Mouse (Mus musculus) embryo, embryonic 10.5 days (tissue): ENCODE results near the gene Med24.
A peak's percentile ranks its signal among the peaks of the same experiment; 100 is the strongest.

Experiments used
- DNase-seq: peaks from one replicate; pipeline ENCODE4 v3.0.0-alpha.2; 2015; ENCODE audit warnings: low spot score

The Med24 gene

DNA sequence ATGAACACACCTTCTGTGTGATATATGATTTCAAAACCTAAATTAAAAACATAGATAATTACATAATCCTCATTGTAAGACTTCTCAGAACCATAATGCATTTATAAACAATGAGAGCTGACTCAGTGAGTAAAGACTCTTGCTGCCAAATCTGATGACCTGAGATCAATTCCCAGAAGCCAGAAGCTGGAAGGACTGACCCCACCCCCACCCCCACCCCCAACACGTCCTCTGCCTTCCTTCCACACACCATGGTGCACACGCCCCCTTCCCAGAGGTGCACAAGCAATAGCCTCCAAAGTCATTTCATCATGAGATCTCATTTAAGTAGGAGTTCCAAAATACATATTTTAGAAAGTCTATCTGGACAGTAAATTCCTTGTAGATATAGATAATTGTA is 8.5 kb downstream of the Med24 start:
- no peak for DNase-seq

DNA sequence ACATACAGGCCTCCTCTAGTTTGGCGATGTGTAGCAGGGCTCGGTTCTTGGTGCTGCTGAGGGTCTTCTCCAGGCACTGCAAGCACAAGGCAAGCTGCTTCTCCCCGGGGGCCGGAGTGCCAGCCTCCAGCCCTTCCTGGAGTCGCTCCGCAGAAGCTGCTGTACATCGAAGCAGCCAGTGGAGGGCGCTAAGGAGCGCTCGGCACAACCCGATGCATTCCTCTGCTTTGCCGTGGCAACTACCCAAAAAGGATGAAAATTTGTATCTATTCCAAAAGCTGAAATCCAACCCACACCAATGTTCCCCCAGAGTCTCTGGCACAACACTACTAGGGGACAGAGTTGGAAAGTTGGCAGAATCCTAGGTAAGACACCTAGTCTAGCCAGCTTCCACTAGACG is 11.3 kb downstream of the Med24 start:
- DNase-seq, result peak; percentile 72

DNA sequence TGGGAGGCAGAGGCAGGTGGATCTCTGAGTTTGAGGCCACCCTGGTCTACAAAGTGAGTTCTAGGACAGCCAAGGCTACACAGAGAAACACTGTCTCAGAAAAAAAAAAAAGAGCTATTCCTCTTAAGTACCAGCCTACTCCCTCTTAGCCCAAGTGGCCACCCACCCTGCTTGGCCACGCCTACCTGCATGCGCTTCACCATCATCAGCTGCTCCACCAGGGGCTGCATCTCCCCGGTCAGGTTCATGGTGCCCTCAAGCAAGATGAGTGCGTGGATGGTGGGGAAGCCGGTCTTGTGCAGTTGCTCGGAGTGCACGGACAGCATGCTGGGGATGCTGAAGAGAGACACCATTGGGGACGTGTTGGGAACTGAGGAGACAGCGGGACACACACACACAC is 13.3 kb downstream of the Med24 start:
- DNase-seq, result no peak

DNA sequence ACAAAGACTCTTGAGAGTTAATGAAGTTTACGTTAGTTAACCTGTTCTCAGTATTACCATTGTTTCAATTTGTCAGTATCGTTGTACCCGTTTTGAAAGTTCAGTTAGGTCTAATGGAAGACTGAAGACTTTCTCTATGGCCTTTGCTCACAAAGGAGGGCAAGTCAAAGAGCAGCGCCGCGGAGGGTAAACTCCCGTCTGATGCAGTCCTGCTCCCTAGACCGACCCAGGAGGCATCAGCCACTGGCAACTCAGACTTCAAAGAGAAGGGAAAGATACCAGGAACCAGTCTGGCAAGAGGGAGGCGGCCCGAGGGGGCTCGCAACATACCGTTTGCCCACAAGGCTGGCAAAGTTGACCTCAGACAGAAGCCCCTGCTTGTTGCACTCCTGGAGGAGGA is 15.5 kb downstream of the Med24 start:
- DNase-seq, result no peak

DNA sequence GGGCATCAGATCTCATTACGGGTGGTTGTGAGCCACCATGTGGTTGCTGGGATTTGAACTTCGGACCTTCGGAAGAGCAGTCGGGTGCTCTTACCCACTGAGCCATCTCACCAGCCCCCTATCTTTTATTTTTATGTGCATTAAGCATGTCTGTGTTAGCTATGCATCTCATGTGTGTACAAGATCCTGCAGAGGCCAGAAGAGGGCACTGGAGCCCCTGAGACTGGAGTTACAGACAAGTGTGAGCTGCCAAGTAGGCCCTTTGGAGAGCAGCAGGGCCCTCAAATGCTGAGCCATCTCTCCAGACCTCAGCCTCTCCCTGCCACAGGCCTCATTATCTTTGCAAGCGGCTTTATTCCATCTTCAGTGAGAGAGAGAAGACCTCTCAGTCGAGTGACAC is 17.2 kb downstream of the Med24 start:
- DNase-seq, result peak; percentile 19

DNA sequence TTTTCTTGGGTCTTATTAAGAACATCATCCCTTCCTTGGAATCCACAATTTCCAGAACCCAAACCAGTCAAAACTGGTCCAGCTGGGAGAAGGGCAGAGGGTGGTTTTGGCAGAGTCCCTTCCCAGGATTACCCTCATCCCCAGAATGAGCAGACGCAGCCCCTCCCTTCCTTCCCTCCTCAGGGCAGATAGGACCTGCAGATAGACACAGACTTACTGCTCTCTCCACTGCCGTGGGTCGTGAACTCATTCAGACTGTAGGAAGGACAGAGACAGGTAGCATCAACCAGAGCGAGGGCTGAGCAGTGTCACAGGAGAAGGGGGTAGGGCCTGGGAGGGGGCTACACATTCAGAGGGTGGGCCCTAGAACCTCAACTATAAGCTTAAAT is 18.2 kb downstream of the Med24 start:
- no peak for DNase-seq

DNA sequence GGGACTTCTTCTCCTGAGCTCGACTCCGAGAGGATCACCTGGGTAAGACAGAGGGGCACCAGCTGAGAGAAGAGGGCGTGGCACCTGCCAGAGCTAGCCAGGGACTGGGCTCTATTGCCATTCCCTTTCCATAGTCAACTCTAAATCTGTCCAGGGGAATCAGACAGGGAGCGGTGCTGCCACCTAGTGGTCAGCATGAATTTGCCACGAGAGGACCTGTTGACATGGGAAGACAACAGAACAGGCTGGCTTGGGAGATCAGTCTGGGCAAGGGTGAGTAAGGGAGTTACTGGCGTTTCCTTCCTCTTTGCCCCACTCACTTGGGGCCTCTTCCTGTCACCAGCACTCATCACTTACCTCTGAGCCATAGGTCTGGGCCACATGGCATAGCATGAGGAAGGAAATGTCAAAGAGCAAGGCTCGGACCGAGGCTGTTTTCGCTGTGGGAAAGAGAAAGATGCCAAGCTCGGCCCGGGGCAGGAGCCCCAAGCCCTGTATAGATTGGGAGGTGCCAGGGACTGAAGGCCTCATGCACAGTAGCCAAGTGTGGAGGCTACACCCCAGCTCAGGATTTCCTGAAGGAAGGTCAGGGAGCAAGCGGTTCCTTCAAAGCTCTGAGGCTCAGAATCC is 18.7 kb downstream of the Med24 start:
- DNase-seq, result peak; percentile 91

DNA sequence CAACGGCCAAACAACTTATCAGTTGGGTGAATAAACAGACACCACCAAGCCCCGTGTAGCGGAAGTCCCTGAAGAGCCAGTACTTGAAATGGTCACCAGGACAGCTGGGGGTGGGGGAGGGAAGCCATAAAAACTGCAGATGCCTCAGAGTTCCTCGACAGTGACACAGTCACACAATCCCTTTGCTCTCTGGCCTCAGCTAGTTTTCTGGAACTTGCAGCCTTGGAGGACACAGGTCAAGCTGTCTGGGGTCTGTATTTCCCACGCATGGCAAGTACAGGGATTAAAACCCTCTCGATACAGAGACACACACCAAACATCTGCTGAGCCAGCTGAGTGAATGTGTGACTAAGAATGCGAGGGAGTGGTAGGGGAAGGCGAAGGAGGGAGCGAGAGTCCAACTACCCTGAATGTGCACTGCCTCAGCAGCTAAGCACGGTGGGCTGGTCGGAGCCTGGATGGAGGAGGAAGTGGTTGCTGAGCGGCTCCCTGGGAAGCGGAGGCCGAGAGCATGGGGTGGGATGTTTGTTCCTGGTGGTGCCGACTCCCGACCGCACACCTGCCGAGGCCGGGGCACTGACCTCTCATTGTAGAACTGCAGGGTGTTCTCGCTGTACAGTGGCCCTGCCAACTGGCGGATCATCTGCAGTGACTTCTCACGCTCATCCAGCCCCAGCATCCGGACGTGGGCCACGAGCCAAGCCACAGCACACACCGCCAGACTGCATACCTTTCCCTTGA is 20.1 kb downstream of the Med24 start:
- no peak for DNase-seq

DNA sequence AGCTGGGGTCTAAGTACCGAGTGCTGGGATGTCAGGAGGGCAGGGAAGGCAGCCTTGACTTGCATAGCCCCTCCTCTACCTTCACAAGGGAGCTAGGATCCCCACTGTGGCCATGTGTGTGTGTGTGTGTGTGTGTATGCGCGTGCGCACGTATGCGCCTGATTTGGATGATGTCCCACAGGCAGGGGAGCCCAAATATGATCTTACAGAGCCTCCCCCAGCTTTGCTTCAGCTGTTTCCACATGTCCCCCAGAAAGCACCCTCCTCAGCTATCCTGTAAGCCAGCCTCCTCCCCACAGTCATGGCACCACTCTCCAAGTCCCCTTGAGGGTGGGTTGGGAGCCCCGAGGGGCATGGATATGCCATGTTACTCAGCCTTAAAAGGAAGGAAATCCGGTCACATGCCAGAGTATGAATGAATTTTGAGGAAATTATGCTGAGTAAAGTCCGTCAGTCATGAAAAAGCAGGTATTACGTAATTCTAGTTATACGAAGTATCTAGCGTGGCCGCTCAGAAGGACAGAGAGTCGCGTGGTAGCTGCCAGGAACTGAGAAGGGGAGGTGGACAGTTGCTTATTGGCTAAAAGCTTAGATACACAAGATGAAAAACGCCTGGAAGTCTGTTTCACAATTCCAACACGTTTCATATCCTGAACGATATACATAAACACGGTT is 20.8 kb downstream of the Med24 start:
- DNase-seq, result no peak

DNA sequence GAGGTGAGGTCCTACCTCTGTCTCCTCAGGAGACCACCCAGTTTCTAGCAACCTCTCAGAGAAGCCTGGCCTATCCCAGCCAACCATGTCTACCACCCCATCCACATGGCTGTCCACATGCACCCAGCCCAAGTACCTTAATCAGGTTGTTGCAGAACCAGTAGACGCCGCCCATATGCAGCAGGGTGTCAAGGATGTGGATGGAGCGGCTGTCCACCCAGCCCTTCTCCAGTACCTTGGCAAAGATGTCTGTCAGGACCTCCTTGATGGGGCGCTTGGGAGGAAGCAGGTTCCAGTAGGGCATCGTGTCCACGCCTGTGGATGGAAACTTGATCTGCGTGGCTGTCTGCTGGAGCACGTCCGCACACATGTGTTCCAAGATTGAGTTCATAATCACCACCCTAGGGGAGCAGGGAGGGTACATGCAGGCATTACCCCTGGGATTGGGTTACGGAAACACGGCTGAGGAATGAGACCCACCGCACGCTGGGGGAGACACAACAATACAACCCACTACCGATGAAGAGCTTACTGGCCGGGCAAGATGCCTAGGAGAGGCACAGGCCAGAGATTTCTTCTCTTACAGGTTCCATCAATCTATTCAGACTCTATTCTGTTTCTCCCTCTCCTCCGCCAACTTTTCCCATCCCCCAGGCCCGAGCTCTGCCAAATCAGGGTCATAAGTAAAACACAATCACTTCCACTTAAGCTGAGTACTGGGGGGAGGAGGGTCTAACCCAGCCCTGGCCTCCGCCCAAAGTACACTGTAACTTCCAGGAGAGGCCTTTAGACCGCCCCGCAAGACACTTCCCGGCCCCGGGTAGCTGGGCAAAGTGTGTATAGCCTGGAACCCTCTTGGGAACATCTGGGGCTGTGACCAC is 21.6 kb downstream of the Med24 start:
- DNase-seq, result no peak

DNA sequence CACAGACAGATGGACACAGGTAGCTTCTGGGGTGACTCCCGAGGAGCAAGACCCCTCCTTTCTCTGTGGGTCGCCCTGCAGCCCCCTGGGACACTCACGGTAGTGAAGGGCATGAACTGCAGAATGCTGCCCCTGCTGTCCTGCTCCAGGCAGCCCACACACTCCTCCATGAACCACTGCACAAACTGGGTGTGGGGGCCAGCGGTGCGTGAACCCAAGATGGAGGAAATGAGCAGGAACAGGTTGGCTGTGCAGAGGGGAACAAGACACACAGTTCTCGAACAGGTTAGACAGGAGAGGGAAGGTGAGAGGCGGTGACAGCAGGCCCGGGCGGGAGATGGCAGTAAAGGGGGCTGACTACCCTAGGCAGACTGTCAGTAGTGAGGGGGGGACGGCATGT is 24.2 kb downstream of the Med24 start:
- no peak for DNase-seq

DNA sequence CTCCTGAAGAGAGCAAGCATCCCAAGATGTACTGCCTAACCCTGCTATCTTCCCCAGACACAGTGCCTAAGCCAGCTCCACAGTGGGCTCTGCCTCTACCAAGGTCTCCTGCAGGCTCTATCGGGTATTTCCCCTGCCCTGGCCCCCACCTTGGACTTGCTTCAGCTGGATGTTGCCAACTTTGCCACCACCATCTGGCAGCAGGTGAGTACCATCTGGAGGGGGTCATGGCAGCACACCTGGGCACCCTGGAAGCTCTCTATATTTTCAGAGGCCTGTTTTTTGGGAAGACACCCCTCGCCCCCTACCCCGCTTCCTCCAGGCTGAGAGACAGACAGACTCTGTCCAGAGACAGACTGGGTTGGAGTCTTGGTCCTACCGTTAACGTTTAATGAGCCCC is 26.9 kb downstream of the Med24 start:
- DNase-seq, result no peak

DNA sequence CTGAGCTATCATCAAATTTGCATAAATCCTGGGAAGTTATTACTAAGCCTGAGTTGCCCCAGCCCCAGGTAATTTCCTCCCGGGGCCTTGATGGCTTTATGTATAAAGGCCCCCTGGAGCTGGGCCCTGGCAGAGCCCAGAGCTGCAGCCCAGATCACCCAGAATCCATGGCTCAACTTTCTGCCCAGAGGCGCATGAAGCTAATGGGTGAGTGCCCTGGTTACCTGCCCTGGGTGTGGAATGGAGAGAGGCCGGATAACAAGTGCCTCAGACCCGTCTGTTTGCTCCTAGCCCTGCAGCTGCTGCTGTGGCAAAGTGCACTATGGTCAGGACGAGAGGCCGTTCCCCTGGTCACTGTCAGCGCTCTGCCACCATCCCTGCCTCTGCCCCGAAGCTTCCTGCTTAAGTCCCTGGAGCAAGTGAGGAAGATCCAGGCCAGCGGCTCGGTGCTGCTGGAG is 28.0 kb downstream of the Med24 start, which contains the start of gene Csf3:
TSS of gene Csf3 (plus strand) at position 51 of the 458 bp plus-strand sequence.
- no peak for DNase-seq

DNA sequence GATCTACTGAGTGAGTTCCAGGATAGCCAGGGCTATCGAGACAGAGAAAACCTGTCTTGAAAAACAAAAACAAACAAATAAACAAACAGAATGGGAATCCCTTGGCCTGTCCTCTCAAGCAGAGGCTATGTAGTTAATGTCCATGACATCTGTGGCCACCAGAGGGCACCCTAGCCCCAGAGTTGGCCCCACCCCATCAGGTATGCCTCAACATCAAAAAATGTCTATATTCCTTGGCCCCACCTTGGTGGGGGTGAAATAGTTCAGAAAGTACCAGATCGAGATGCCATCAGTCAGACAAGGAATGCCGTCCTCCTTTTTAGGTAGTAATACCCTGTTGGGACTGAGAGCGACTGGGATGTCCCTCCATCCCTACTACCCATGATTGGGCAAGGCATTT is 29.3 kb downstream of the Med24 start:
- DNase-seq, result peak; percentile 72

DNA sequence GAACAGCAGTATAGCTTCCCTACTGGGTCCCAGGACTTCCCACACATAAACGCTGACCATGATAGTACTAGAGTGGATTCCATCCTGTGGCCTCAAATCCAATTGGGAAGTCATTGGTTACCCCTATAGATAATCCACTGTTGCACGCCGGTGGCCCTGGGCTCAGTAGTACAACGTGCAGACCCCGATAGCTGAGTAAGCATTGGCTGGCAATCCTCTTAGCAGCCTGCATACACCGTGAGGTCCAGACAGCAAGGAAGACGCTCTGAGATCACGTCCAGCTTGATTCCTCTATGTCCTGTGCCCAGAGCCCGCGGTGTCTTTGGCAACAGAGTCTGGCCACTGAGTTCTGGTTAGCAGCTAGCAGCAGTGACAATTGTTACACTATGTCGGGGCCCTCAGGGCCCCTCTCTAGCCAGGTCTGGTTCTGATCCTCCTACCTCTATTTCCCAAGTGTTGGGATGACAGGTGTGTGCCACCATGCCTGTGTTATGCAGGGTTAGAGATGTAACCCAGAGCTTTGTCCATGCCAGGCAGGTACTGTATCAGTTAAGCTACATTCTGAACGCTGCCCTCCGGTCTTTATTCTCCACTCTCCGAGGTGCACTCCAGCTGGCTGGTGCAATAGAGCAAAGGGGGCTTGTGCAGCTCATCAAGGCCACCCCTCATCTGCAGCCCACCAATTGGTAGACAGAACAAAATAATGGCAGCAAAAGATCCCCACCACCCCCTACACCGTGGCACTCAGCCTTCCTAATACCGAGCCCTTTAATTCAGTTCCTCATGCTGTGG is 30.2 kb downstream of the Med24 start:
- no peak for DNase-seq

DNA sequence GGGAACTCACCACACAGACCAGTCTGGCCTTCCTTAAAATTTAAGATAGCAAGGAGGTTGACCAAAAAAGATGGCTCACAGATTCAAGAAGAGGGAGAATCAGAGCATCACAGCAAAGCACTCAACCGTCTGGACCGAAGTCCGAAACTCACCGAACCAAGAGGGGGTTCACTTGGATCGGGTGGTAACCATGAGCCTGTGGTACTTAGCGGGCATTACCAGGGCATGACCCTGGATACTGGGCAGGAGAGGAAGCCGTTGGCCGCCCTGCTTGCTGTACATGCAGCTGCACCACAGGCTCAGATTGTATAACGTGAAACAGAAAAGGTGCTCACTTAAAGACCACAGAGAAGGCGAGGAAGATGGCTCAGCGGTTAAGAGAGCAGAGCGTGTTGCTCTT is 32.0 kb downstream of the Med24 start:
- no peak for DNase-seq

DNA sequence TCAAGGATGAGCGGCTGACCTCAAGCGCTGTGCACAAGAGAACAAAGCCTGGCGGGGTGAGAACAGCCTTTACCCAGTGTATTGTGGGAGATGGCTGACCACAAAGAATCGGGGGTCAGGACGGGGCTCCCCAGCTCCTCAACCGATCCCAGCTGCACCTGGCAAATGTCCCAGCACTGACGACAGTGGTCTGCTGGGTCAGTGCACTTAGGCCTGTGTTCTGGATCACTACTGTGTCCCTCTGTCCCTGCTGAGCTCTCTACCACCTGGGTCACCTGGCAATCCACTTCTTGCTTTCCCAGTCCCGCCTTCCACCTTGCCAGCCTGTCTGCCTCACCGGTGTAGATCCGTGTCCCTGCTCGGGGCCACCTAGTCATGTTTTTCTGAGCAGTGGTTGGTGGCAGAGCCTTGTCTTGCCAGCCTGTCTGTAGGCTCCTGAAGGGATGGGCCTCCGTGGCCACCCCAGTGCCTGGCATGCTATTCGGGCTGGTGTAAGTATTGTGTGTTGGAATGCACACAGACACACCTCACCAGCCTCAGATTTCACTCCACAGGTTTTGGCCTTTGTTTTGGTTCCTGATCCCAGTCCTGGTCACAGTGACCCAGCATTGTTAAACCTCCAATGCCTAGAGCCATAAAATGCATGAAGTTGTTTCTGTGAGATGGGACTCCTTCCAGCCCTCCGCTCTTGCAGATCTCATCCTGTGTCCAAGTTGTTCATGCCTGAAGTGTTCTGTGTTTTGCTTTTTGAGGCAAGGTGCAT is 32.6 kb downstream of the Med24 start:
- no peak for DNase-seq

DNA sequence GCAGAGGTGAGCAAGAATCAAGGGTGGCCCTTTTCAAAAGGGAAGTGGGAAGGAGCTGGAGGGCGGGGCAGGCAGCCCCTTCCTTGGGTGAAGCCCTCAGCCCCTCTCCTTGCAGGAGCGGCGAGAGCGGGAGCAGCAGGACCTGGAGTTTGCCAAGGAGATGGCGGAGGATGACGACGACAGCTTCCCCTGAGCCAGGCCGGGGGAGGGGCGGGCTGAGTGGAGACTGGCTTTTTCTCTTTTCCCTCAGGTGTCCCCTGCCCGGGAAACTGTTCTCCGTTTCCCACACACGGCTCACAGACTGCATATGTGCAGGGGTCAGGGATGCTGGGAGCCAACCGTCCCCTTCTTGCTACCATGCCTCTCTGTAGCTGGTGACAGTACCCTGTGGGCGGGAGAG is 33.8 kb downstream of the Med24 start:
- no peak for DNase-seq

DNA sequence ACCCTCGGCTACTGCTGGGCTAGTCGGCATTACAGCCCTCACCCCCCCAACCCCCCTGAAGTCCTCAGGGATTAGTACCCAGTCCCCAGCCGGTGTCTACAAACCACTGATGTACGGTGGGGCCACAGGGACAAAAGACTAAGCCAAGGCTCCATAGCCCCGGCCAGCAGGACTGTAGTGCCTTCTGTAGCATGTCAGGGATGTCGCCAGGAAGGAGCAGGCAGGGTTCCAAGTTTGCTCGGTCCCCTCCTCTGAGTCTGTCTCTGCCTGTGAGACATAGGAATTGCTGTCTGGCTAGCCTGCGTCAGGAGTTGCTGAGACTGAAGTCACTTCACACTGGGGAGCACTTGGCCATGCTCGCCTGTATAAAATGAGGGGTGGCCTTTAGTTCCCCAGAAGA is 34.9 kb downstream of the Med24 start:
- DNase-seq, result no peak

DNA sequence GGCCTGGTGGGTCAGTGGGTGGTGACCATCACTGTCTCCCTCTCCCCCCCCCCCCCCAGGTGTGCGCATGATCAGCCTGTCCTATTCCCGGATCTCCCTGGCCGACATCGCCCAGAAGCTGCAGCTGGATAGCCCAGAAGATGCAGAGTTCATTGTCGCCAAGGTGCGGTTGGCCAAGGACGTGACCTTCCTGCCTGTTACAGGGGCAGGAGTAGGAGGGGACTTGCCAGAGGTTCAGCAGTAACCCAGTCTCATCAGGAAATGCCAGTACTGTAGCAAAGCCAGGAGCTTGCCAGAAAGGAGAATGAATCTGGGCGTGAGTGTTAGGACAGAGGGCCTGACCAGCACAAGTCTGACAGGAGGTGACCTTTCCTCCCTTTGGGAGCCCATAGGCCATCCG is 35.5 kb downstream of the Med24 start:
- no peak for DNase-seq

DNA sequence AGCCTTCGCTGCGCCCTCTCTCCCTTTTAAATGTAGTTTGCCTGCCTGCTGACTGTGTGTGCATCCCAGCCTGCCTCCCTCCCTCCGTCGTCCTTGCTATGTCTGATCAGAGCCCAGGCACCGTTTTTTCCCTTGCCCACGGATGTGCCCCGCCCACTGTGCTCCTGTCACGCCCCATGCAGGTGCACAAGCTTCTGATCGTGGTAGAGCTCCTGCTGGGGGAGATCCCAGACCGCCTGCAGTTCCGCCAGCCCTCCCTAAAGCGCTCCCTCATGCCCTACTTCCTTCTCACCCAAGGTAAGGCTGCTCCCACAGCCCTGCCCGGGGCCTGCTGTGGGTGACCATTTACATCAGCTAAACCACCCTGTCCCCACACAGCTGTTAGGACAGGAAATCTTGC is 36.0 kb downstream of the Med24 start:
- no peak for DNase-seq
